9 mouse cellular contexts compared by ENCODE assay signal in genomic region chr13:52155588-52156086, GRCm38 (mm10).
DNase-seq lines count a peak whose midpoint lies in the region; ATAC-seq and TF ChIP-seq lines count a peak whose summit lies in the region.
"Had no signal": no experiment of that assay in that cellular context is flagged by ENCODE, and none has a peak within 500 bp of the region (broad histone marks: within the 10 kb centered on the region; RNA-seq: fewer than 3 reads in every experiment).

No protein-coding gene starts in this region.

- 80% methylated on average over 8 of the region's 8 CpGs for WGBS in midbrain, embryonic 16.5 days
- 86% methylated on average over 8 of the region's 8 CpGs for WGBS in midbrain, embryonic 10.5 days
- WGBS in liver, postnatal 0 days (ENCODE audit: insufficient replicate concordance), result 18% methylated on average over 8 of the region's 8 CpGs
- 40% methylated on average over 8 of the region's 8 CpGs for WGBS in stomach, embryonic 16.5 days

- peaks cover 16% of the 10 kb centered on the region; the same call in 1 of the 2 replicates for H3K4me1 ChIP-seq in midbrain, embryonic 16.5 days (ENCODE audit: control insufficient read depth, insufficient read depth, low read length)
- H3K4me1 ChIP-seq in midbrain, embryonic 10.5 days, result peaks cover 19% of the 10 kb centered on the region
- H3K4me1 ChIP-seq in liver, postnatal 0 days (ENCODE audit: insufficient read depth), result peaks cover 25% of the 10 kb centered on the region
- peaks cover 31% of the 10 kb centered on the region for H3K4me1 ChIP-seq in stomach, embryonic 16.5 days (ENCODE audit: control insufficient read depth, insufficient read depth, low read length)

- H3K36me3 ChIP-seq in midbrain, embryonic 16.5 days (ENCODE audit: control insufficient read depth, insufficient read depth, low read length), result no peaks in the 10 kb centered on the region
- no peaks in the 10 kb centered on the region for H3K36me3 ChIP-seq in midbrain, embryonic 10.5 days
- H3K36me3 ChIP-seq in liver, postnatal 0 days (replicated peaks; ENCODE audit: insufficient read depth, low read length), result no peaks in the 10 kb centered on the region
- H3K36me3 ChIP-seq in stomach, embryonic 16.5 days (ENCODE audit: control insufficient read depth, insufficient read depth, low read length), result no peaks in the 10 kb centered on the region
- H3K36me3 ChIP-seq: neural tube, embryonic 12.5 days had no signal

- H3K27ac ChIP-seq in midbrain, embryonic 16.5 days (ENCODE audit: low read length), result peak overlapping the region; percentile 62; the same call in 1 of the 2 replicates
- no peak overlapping the region for H3K27ac ChIP-seq in midbrain, embryonic 10.5 days (replicated peaks)
- peak overlapping the region; percentile 69 for H3K27ac ChIP-seq in liver, postnatal 0 days (ENCODE audit: low read depth)
- peak overlapping the region; percentile 14; the same call in 1 of the 2 replicates for H3K27ac ChIP-seq in stomach, embryonic 16.5 days (ENCODE audit: low read length)
- H3K27ac ChIP-seq: neural tube, embryonic 12.5 days had no signal

- ATAC-seq in midbrain, embryonic 16.5 days, result no peak
- peak; percentile 61 for ATAC-seq in liver, postnatal 0 days
- no peak for ATAC-seq in stomach, embryonic 16.5 days (ENCODE audit: insufficient read depth, low FRiP score)
- ATAC-seq in erythroblast, adult 5-6 weeks (replicated peaks; ENCODE audit: low FRiP score, poor library complexity, severe bottlenecking), result no peak

- no peak overlapping the region for H3K4me2 ChIP-seq in midbrain, embryonic 16.5 days (ENCODE audit: low read length)
- H3K4me2 ChIP-seq in liver, postnatal 0 days (ENCODE audit: low read depth, low read length), result peak overlapping the region; percentile 27
- H3K4me2 ChIP-seq in stomach, embryonic 16.5 days (ENCODE audit: low read depth, low read length), result 0 out of 2 replicates have a peak overlapping the region, but pooled peaks have one; percentile 6
- H3K4me2 ChIP-seq: neural tube, embryonic 12.5 days had no signal

- H3K4me3 ChIP-seq in midbrain, embryonic 16.5 days (ENCODE audit: low read depth, low read length), result no peak overlapping the region
- no peak overlapping the region for H3K4me3 ChIP-seq in midbrain, embryonic 10.5 days
- no peak overlapping the region for H3K4me3 ChIP-seq in liver, postnatal 0 days (ENCODE audit: low read depth, low read length)
- H3K4me3 ChIP-seq in stomach, embryonic 16.5 days (replicated peaks; ENCODE audit: low read length), result no peak overlapping the region
- H3K4me3 ChIP-seq: neural tube, embryonic 12.5 days had no signal

- no peaks in the 10 kb centered on the region for H3K27me3 ChIP-seq in midbrain, embryonic 16.5 days (ENCODE audit: control insufficient read depth, insufficient read depth, low read depth, low read length)
- H3K27me3 ChIP-seq in midbrain, embryonic 10.5 days (ENCODE audit: low read depth, poor library complexity, severe bottlenecking), result 0 out of 2 replicates have a peak, but pooled peaks cover 5% of the 10 kb centered on the region
- H3K27me3 ChIP-seq in liver, postnatal 0 days (ENCODE audit: insufficient read depth, low read length), result no peaks in the 10 kb centered on the region
- no peaks in the 10 kb centered on the region for H3K27me3 ChIP-seq in stomach, embryonic 16.5 days (ENCODE audit: control insufficient read depth, insufficient read depth, low read length)
- H3K27me3 ChIP-seq: neural tube, embryonic 12.5 days had no signal

- H3K9ac ChIP-seq in midbrain, embryonic 16.5 days (ENCODE audit: low read depth, low read length), result no peak overlapping the region
- no peak overlapping the region for H3K9ac ChIP-seq in liver, postnatal 0 days (replicated peaks)
- no peak overlapping the region for H3K9ac ChIP-seq in stomach, embryonic 16.5 days (ENCODE audit: low read length)
- H3K9ac ChIP-seq: neural tube, embryonic 12.5 days had no signal

- TF ChIP-seq CTCF in liver, postnatal 0 days (IDR thresholded peaks at IDR 0.05; ENCODE audit: low read depth), result no peak

- peak; percentile 8 for DNase-seq in adrenal gland, adult 8-10 months
- no peak for DNase-seq in adrenal gland, postnatal 10 days
- no peak for DNase-seq in midbrain, embryonic 10.5 days (ENCODE audit: low spot score)
- no peak for DNase-seq in liver, postnatal 0 days
- DNase-seq in thymus, postnatal 25 days, result no peak

- H3K9me3 ChIP-seq in midbrain, embryonic 16.5 days (replicated peaks; ENCODE audit: control insufficient read depth, low read length, poor library complexity, severe bottlenecking), result no peaks in the 10 kb centered on the region
- H3K9me3 ChIP-seq in midbrain, embryonic 10.5 days (replicated peaks), result no peaks in the 10 kb centered on the region
- no peaks in the 10 kb centered on the region for H3K9me3 ChIP-seq in liver, postnatal 0 days (ENCODE audit: low read length)
- no peaks in the 10 kb centered on the region for H3K9me3 ChIP-seq in stomach, embryonic 16.5 days (replicated peaks; ENCODE audit: control insufficient read depth, low read length)
- H3K9me3 ChIP-seq: neural tube, embryonic 12.5 days had no signal

- no peak; the same call in 1 of the 2 replicates for TF ChIP-seq EP300 in liver, postnatal 0 days (IDR thresholded peaks at IDR 0.05; ENCODE audit: low read depth)
